Mouse (Mus musculus) cerebellum, adult 11-12 months (tissue): ENCODE data around the gene Abhd14a.

Experiments used
- DNase-seq: peaks from one replicate; pipeline ENCODE4 v3.0.0; 2022

Abhd14a gene

GRCm38 (mm10) chr9:106451298-106451697 is 3.8 kb upstream of the Abhd14a start:
- peak; percentile 68 for DNase-seq

DNA sequence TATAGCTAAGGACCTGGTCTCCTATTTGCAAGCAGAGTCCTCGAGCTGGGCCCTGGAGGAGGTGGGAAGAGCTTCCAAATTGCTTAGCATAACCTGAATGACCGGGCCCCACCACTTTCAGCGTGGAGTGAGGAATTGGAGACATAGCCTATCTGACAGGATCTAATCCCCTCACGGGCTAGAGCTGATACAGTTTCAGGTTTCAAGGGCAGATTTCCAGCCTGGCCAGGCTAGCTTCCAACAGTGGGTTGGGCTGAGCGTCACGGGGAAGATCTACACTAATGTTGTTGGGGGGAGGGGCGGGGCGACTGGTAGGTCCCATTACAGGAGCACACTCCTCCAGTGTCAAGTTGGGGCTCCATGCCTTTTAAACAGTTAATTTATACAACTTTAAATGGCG is 3.2 kb upstream of the Abhd14a start:
- DNase-seq: peak; percentile 76

- peak; percentile 68 for DNase-seq
Measured at GRCm38 (mm10) chr9:106449947-106450346, 2.5 kb upstream of the Abhd14a start.

GRCm38 (mm10) chr9:106448498-106449031 is 1.1 kb upstream of the Abhd14a start:
- peak; percentile 87 for DNase-seq

- DNase-seq: peak; percentile 81
Measured at GRCm38 (mm10) chr9:106447951-106448350, 473 bp upstream of the Abhd14a start.

GRCm38 (mm10) chr9:106444836-106445235 is 2.6 kb downstream of the Abhd14a start:
- peak; percentile 47 for DNase-seq

DNA sequence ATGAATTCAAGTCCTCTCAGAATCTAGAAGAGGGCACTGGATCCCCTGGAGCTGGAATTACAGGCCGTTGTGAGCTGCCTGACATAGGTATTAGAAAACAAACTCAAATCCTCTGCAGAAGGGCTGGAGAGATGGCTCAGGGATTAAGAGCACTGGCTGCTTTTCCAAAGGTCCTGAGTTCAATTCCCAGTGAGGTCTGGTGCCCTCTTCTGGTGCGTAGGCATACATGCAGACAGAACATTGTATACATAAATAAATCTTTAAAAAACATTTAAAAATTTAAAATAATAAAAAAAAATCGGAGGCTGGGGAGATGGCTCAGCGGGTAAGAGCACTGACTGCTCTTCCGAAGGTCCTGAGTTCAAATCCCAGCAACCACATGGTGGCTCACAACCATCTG is 4.8 kb downstream of the Abhd14a start:
- DNase-seq: no peak

- DNase-seq: no peak
Measured at GRCm38 (mm10) chr9:106436566-106436965, 10.9 kb downstream of the Abhd14a start.

DNA sequence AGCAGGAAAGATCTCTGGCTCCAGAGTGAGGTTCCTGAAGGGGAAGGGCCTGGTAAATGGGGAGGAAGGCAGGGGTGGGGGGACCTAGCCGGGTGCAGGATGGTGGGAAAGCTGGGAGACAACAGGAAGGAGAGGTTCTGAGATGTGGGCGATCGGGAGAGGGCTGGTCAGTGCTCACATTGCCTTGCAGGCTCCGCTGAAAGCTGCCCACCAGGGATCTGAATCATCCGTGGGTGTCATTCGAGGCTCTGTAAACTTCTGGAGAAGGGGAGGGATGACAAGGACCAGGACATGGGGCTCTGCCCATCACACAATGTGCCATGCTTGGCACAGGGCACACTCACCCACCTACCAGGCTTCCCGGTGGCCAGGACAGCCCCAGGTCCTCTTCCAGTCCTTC is 14.1 kb downstream of the Abhd14a start:
- no peak for DNase-seq

DNA sequence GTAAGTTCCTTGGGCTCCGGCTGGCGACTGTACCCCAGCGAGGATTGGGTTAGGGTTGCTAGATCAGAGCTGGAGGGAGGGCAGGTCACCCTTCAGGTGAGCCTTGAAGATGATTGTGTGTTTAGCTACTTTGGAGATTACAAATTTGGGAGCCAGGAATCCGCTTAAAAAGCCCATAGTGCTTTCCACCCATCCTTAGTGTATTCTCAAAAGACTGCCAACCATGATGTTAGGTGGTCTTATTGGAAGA is 17.5 kb downstream of the Abhd14a start:
- DNase-seq: no peak

DNA sequence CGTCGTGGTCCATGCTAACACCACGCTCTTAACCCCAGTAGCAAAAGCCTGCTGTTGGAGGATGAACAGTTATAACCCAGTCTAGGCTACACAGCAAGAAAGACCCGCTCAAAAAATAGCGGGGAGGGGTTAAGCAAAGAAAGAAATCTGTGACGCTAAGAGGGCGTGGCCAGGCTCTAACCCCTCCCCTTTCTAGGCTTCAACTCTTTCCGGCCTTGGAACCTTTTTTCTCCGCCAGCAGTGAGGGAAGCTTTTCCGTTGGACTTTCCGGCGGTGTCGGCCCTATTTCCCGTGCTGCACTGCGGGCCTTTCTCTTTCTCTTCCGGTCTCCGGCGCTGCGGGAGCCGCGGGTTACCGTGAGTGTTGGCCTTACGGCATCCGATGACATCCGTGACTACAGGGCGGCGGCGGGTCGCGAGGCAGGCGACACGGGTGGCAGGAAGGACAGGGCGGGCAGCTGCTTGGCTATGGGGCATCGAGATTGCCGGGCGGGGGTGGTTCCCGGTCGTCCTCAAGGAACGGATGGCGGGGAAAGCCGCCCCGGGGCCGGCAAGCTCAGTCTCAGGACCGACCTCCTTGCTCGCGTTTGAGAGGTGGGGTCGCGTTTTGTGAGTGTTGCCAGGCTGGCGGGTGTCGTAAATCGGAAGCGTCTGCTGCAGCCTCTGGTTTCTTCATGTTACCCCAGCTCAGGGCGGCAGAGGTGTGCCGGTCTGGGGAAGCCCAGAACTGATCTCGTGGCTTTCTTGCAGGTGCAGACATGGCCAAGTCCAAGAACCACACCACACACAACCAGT is 18.1 kb downstream of the Abhd14a start, which contains the start of gene Rpl29:
Gene Rpl29 (plus strand): TSS at position 234 of the 794 bp plus-strand sequence.
- DNase-seq: peak; percentile 93

DNA sequence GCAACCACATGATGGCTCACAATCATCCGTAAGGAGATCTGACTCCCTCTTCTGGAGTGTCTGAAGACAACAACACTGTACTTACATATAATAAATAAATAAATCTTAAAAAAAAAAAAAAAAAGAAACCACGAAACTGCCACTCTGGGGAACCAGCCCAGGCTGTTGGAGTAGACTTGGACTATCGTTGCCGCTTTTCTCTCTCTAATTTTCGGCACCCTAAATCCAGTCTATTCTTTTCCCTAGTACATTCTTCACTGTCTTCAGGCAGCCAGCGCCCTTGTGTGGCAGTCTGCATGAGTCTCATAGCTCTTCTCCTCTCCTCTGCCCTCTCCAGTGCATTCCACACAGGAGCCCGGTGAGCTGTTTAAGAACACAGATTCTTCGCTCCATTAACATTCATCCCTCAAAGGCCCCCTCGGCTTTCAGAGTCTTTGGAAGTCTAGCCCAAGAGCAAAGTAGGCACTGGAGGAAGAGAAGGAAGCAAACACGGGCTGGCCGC is 18.7 kb downstream of the Abhd14a start:
- DNase-seq: no peak

DNA sequence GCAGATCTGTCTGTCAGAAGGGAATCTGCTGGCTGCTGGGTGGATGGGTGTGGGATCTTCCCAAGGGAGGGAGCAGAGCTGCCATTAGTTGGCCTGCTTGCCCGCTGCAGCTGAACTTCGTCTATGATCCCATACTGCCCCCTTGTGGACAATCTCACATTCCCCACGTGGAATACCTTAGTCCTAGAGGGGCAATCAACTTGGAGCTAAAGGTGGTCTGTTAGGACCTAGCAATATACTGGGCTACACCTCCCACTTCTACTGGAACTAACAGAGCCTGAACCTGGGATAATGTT is 25.7 kb downstream of the Abhd14a start:
- peak; percentile 79 for DNase-seq

- no peak for DNase-seq
Measured at GRCm38 (mm10) chr9:106421033-106421864, 26.2 kb downstream of the Abhd14a start.

DNA sequence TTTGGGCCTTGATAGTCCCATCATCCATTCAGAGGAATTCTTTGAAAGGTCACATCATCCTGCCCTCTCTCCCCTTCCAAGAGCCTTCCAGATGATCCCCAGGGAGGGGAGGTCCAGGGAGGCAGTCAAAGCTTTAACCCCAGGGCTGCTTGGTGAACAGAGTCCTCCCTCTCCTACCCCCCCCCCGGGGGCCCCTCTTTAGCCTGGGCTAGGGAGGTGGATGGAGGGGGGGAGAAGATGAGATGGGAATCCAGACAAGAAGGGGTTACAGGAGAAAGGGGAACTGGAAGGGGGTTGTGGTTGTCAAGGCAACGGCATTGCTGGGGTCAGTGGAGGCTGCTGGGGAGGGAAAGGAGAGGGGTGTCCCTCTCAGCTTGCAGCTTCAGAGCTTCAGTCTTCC is 26.9 kb downstream of the Abhd14a start:
- DNase-seq: no peak

DNA sequence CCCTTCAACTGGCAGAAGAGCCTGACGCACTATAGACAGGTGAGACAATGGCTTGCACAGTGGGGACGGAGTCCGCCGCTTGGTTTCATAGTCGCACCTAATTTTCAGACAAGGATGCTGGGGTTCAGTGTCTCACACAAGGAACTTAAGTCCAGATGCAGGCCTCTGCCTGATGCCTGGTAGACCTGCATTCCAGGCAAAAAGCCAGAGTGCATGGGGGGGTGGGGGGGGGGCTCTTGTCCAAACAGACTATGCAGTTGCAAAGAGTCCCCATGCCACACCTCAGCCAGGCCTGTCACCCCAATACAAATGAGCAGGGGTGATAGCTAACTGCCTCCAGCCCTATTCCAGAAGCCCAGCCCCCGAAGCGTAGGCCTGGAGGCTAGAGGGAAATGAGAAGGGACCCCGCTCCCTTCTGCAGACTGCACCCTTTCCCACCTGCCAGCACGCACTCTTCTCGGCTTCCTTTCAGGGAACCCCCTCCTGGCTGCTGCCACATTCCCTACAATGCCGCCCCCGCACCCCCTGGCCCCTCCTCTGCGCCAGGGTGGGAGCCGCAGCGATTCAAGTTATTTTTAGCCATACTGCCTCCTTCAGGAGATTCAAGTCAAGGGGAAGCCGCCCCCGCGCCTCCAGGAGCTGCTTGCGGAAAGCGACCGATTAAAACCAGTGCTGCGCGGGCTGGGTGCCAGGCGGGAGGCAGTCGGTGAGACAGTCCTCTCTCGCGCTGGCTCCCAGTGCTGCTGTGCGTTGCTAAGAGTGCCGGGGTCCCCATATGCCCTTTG is 29.4 kb downstream of the Abhd14a start:
- peak; percentile 78 for DNase-seq

- DNase-seq: no peak
Measured at GRCm38 (mm10) chr9:106416826-106417225, 30.7 kb downstream of the Abhd14a start.

GRCm38 (mm10) chr9:106413606-106414005 is 33.9 kb downstream of the Abhd14a start:
- no peak for DNase-seq

- DNase-seq: no peak
Measured at GRCm38 (mm10) chr9:106412210-106412609, 35.3 kb downstream of the Abhd14a start.

DNA sequence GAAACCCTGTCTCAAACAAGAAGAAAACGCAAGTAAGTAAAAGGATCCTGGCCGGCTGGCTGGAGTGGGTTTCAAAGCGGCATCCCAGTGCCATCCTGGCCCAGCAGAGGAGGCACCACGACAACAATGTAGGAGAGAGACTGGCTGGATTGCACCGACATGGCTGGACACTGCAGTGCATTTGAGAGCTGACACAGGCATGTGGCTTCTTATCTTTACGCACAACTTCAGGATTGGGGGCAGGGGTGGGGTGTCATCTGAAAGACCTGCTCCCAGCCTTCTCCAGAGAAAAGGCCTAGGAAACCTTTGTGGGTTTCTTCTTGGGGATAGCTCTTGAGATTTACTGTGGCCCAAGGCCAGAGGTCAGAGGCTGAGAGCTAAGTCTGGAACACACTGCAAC is 35.7 kb downstream of the Abhd14a start:
- no peak for DNase-seq

DNA sequence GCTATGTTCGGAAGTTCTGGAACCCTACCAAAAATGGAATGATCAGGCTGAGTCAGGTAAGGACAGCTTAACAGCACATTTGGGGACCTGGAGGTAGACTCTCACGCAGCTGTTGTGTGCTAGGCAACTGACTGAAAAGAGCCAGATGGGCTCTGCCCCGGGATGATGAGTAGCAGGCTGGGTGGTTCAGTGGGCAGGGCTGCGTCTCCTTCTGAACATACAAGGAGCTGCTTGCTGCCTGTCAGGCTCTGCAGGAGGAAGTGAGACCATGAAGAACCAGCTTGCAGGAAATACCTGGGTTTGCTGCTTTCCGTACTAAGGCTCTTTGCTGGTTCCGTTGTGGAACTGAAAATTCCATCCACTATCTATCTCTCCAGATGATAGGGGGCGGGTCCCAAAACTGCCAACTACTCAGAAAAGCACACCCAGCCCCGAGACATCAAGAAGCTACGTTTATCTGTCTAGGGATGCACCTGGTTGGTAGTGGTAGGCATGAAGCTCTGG is 36.3 kb downstream of the Abhd14a start:
- DNase-seq: no peak

- no peak for DNase-seq
Measured at GRCm38 (mm10) chr9:106410086-106410650, 37.3 kb downstream of the Abhd14a start.

DNA sequence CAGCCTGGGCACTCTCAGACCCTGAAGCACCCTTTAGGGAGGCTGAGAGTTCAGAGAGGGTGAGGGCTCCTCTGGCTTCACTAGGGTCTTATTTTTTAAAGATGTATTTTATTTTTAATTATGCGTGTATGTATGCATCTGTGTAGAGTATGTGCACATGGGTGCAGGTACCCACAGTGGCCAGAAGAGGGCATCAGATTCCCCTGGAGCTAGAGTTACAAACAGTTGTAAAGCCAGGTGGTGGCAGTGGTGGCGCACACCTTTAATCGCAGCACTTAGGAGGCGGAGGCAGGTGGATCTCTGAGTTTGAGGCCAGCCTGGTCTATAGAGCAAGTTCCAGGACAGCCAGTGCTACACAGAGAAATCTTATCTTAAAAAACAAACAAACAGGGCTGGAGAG is 38.4 kb downstream of the Abhd14a start:
- DNase-seq: no peak
